Mouse (Mus musculus): ENCODE measurements around the gene Bcl6b. TPM values are rescaled to one million over a fixed set of nuclear protein-coding genes. Genes with fewer than 3 reads are reported as not detected.

The Bcl6b gene
- polyA plus RNA-seq, 1 experiment from 2014 or later = 11.9 TPM

- ATAC-seq (replicated peaks; ENCODE audit: insufficient number of reproducible peaks, low FRiP score, low TSS enrichment) = no peak
- no peak overlapping the region for H3K9ac ChIP-seq (ENCODE audit: low read depth, low read length)
- no peak overlapping the region for H3K27ac ChIP-seq (ENCODE audit: low read depth, low read length)
- no peaks in the 10 kb centered on the region for H3K4me1 ChIP-seq (ENCODE audit: control insufficient read depth, insufficient read depth, low read length)
- no peaks in the 10 kb centered on the region for H3K9me3 ChIP-seq (replicated peaks; ENCODE audit: control insufficient read depth, low read length)
- H3K27me3 ChIP-seq (ENCODE audit: control insufficient read depth, insufficient read depth, low read length) = no peaks in the 10 kb centered on the region
- 85% methylated on average over 28 of the region's 28 CpGs for WGBS (ENCODE audit: insufficient replicate concordance)
- no peak overlapping the region for H3K4me2 ChIP-seq
- H3K4me3 ChIP-seq (ENCODE audit: low read depth, low read length) = no peak overlapping the region
- H3K36me3 ChIP-seq (ENCODE audit: control insufficient read depth, insufficient read depth, low read length) = no peaks in the 10 kb centered on the region
These were observed 40.1 kb downstream of the Bcl6b start for GRCm38 (mm10) chr11:70189319-70190134.

- H3K4me3 ChIP-seq (ENCODE audit: low read depth, low read length) = no peak overlapping the region
- no peak overlapping the region for H3K27ac ChIP-seq (ENCODE audit: low read depth, low read length)
- H3K4me1 ChIP-seq (ENCODE audit: control insufficient read depth, insufficient read depth, low read length) = no peaks in the 10 kb centered on the region
- no peaks in the 10 kb centered on the region for H3K9me3 ChIP-seq (replicated peaks; ENCODE audit: control insufficient read depth, low read length)
- WGBS (ENCODE audit: insufficient replicate concordance) = 72% methylated on average over 7 of the region's 7 CpGs
- ATAC-seq (replicated peaks; ENCODE audit: insufficient number of reproducible peaks, low FRiP score, low TSS enrichment) = no peak
- H3K36me3 ChIP-seq (ENCODE audit: control insufficient read depth, insufficient read depth, low read length) = no peaks in the 10 kb centered on the region
- H3K27me3 ChIP-seq (ENCODE audit: control insufficient read depth, insufficient read depth, low read length) = no peaks in the 10 kb centered on the region
- H3K4me2 ChIP-seq = no peak overlapping the region
- no peak overlapping the region for H3K9ac ChIP-seq (ENCODE audit: low read depth, low read length)
These were observed 44.5 kb downstream of the Bcl6b start for GRCm38 (mm10) chr11:70185120-70185519.

- Histone ChIP-seq H3K4me3 (ENCODE audit: low read depth, low read length) (no peak overlapping the region), H3K4me2 (no peak overlapping the region)
- WGBS (ENCODE audit: insufficient replicate concordance) = 77% methylated on average over 4 of the region's 4 CpGs
These were observed 49.1 kb downstream of the Bcl6b start for GRCm38 (mm10) chr11:70180496-70180895.

GRCm38 (mm10) chr11:70179401-70179800 is 50.2 kb downstream of the Bcl6b start:
- Histone ChIP-seq H3K9me3 (replicated peaks; ENCODE audit: control insufficient read depth, low read length) (no peaks in the 10 kb centered on the region; the same call in 1 of the 2 replicates), H3K4me1 (ENCODE audit: control insufficient read depth, insufficient read depth, low read length) (no peaks in the 10 kb centered on the region), H3K27me3 (ENCODE audit: control insufficient read depth, insufficient read depth, low read length) (no peaks in the 10 kb centered on the region; the same call in 1 of the 2 replicates), H3K27ac (ENCODE audit: low read depth, low read length) (no peak overlapping the region), H3K36me3 (ENCODE audit: control insufficient read depth, insufficient read depth, low read length) (no peaks in the 10 kb centered on the region), H3K4me3 (ENCODE audit: low read depth, low read length) (no peak overlapping the region), H3K9ac (ENCODE audit: low read depth, low read length) (no peak overlapping the region), H3K4me2 (no peak overlapping the region)
- 45% methylated on average over 14 of the region's 14 CpGs for WGBS (ENCODE audit: insufficient replicate concordance)
- no peak for ATAC-seq (replicated peaks; ENCODE audit: insufficient number of reproducible peaks, low FRiP score, low TSS enrichment)

More at GRCm38 (mm10) chr11:70180496-70180895, 49.1 kb downstream of the Bcl6b start:
- Histone ChIP-seq H3K9me3 (replicated peaks; ENCODE audit: control insufficient read depth, low read length) (no peaks in the 10 kb centered on the region; the same call in 1 of the 2 replicates), H3K4me1 (ENCODE audit: control insufficient read depth, insufficient read depth, low read length) (no peaks in the 10 kb centered on the region), H3K9ac (ENCODE audit: low read depth, low read length) (no peak overlapping the region), H3K36me3 (ENCODE audit: control insufficient read depth, insufficient read depth, low read length) (no peaks in the 10 kb centered on the region), H3K27me3 (ENCODE audit: control insufficient read depth, insufficient read depth, low read length) (no peaks in the 10 kb centered on the region), H3K27ac (ENCODE audit: low read depth, low read length) (no peak overlapping the region)
- no peak for ATAC-seq (replicated peaks; ENCODE audit: insufficient number of reproducible peaks, low FRiP score, low TSS enrichment)

- no peak overlapping the region for H3K4me2 ChIP-seq
- WGBS (ENCODE audit: insufficient replicate concordance) = 69% methylated on average over 11 of the region's 11 CpGs
- H3K27ac ChIP-seq (ENCODE audit: low read depth, low read length) = no peak overlapping the region
- H3K27me3 ChIP-seq (ENCODE audit: control insufficient read depth, insufficient read depth, low read length) = no peaks in the 10 kb centered on the region; the same call in 1 of the 2 replicates
- no peaks in the 10 kb centered on the region for H3K4me1 ChIP-seq (ENCODE audit: control insufficient read depth, insufficient read depth, low read length)
- ATAC-seq (replicated peaks; ENCODE audit: insufficient number of reproducible peaks, low FRiP score, low TSS enrichment) = no peak
- no peaks in the 10 kb centered on the region for H3K36me3 ChIP-seq (ENCODE audit: control insufficient read depth, insufficient read depth, low read length)
- H3K9me3 ChIP-seq (replicated peaks; ENCODE audit: control insufficient read depth, low read length) = no peaks in the 10 kb centered on the region; the same call in 1 of the 2 replicates
- no peak overlapping the region for H3K4me3 ChIP-seq (ENCODE audit: low read depth, low read length)
- no peak overlapping the region for H3K9ac ChIP-seq (ENCODE audit: low read depth, low read length)
These were observed 50.8 kb downstream of the Bcl6b start for GRCm38 (mm10) chr11:70178756-70179155.

- H3K27me3 ChIP-seq (ENCODE audit: control insufficient read depth, insufficient read depth, low read length) = no peaks in the 10 kb centered on the region; the same call in 1 of the 2 replicates
- H3K36me3 ChIP-seq (ENCODE audit: control insufficient read depth, insufficient read depth, low read length) = no peaks in the 10 kb centered on the region
- H3K9ac ChIP-seq (ENCODE audit: low read depth, low read length) = no peak overlapping the region
- ATAC-seq (replicated peaks; ENCODE audit: insufficient number of reproducible peaks, low FRiP score, low TSS enrichment) = no peak
- H3K27ac ChIP-seq (ENCODE audit: low read depth, low read length) = no peak overlapping the region
- H3K4me2 ChIP-seq = no peak overlapping the region
- no peak overlapping the region for H3K4me3 ChIP-seq (ENCODE audit: low read depth, low read length)
- H3K4me1 ChIP-seq (ENCODE audit: control insufficient read depth, insufficient read depth, low read length) = no peaks in the 10 kb centered on the region
- WGBS (ENCODE audit: insufficient replicate concordance) = 79% methylated on average over 11 of the region's 11 CpGs
- H3K9me3 ChIP-seq (replicated peaks; ENCODE audit: control insufficient read depth, low read length) = no peaks in the 10 kb centered on the region; the same call in 1 of the 2 replicates
These were observed 51.3 kb downstream of the Bcl6b start for GRCm38 (mm10) chr11:70178311-70178710.

- no peaks in the 10 kb centered on the region for H3K4me1 ChIP-seq (ENCODE audit: control insufficient read depth, insufficient read depth, low read length)
- 66% methylated on average over 8 of the region's 8 CpGs for WGBS (ENCODE audit: insufficient replicate concordance)
- no peak for ATAC-seq (replicated peaks; ENCODE audit: insufficient number of reproducible peaks, low FRiP score, low TSS enrichment)
These were observed 52.0 kb downstream of the Bcl6b start for GRCm38 (mm10) chr11:70177647-70178046.

GRCm38 (mm10) chr11:70174491-70174890 is 55.1 kb downstream of the Bcl6b start:
- WGBS (ENCODE audit: insufficient replicate concordance) = 83% methylated on average over 4 of the region's 4 CpGs
- H3K4me1 ChIP-seq (ENCODE audit: control insufficient read depth, insufficient read depth, low read length) = no peaks in the 10 kb centered on the region
- no peak overlapping the region for H3K9ac ChIP-seq (ENCODE audit: low read depth, low read length)
- H3K27me3 ChIP-seq (ENCODE audit: control insufficient read depth, insufficient read depth, low read length) = no peaks in the 10 kb centered on the region; the same call in 1 of the 2 replicates
- H3K36me3 ChIP-seq (ENCODE audit: control insufficient read depth, insufficient read depth, low read length) = no peaks in the 10 kb centered on the region
- ATAC-seq (replicated peaks; ENCODE audit: insufficient number of reproducible peaks, low FRiP score, low TSS enrichment) = no peak
- H3K27ac ChIP-seq (ENCODE audit: low read depth, low read length) = no peak overlapping the region
- H3K4me3 ChIP-seq (ENCODE audit: low read depth, low read length) = no peak overlapping the region
- H3K9me3 ChIP-seq (replicated peaks; ENCODE audit: control insufficient read depth, low read length) = no peaks in the 10 kb centered on the region; the same call in 1 of the 2 replicates
- H3K4me2 ChIP-seq = no peak overlapping the region

More at GRCm38 (mm10) chr11:70177647-70178046, 52.0 kb downstream of the Bcl6b start:
- H3K4me3 ChIP-seq (ENCODE audit: low read depth, low read length) = no peak overlapping the region
- no peak overlapping the region for H3K4me2 ChIP-seq
- H3K9ac ChIP-seq (ENCODE audit: low read depth, low read length) = no peak overlapping the region
- H3K36me3 ChIP-seq (ENCODE audit: control insufficient read depth, insufficient read depth, low read length) = no peaks in the 10 kb centered on the region
- H3K27ac ChIP-seq (ENCODE audit: low read depth, low read length) = no peak overlapping the region
- H3K9me3 ChIP-seq (replicated peaks; ENCODE audit: control insufficient read depth, low read length) = no peaks in the 10 kb centered on the region; the same call in 1 of the 2 replicates
- no peaks in the 10 kb centered on the region; the same call in 1 of the 2 replicates for H3K27me3 ChIP-seq (ENCODE audit: control insufficient read depth, insufficient read depth, low read length)

Measured in heart, embryonic 11.5 days (tissue).